Mouse (Mus musculus): Measurements from ENCODE around the gene Nhsl1.
"Not testable (repeated sequence)": the region's sequence is repeated elsewhere in the genome, so short reads cannot be mapped to it uniquely, and the experiment has no call there.

The Nhsl1 gene

GRCm38 (mm10) chr10:18435454-18435853, 116.7 kb downstream of the Nhsl1 start:
- in situ Hi-C loops (cut with MboI; ENCODE audit: low sequenced_read_pairs) = no loop called here

GRCm38 (mm10) chr10:18435938-18436337, 117.2 kb downstream of the Nhsl1 start:
- in situ Hi-C loops (cut with MboI; ENCODE audit: low sequenced_read_pairs) = no loop called here

GRCm38 (mm10) chr10:18437584-18437983, 118.8 kb downstream of the Nhsl1 start:
- in situ Hi-C loops (cut with MboI; ENCODE audit: low sequenced_read_pairs) = no loop called here

GRCm38 (mm10) chr10:18445603-18446358, 127.0 kb downstream of the Nhsl1 start:
- in situ Hi-C loops (cut with MboI; ENCODE audit: low sequenced_read_pairs) = no loop called here

- in situ Hi-C loops (cut with MboI; ENCODE audit: low sequenced_read_pairs) = no loop called here
These were observed 127.6 kb downstream of the Nhsl1 start for GRCm38 (mm10) chr10:18446359-18446820.

- in situ Hi-C loops (cut with MboI; ENCODE audit: low sequenced_read_pairs) = no loop called here
These were observed 128.5 kb downstream of the Nhsl1 start for GRCm38 (mm10) chr10:18447299-18447698.

GRCm38 (mm10) chr10:18448896-18449295, 130.1 kb downstream of the Nhsl1 start:
- in situ Hi-C loops (cut with MboI; ENCODE audit: low sequenced_read_pairs) = not testable (repeated sequence)

- in situ Hi-C loops (cut with MboI; ENCODE audit: low sequenced_read_pairs) = no loop called here
These were observed 134.6 kb downstream of the Nhsl1 start for GRCm38 (mm10) chr10:18453380-18453779.

GRCm38 (mm10) chr10:18454161-18454560, 135.4 kb downstream of the Nhsl1 start:
- in situ Hi-C loops (cut with MboI; ENCODE audit: low sequenced_read_pairs) = no loop called here

GRCm38 (mm10) chr10:18455301-18455920, 136.6 kb downstream of the Nhsl1 start:
- in situ Hi-C loops (cut with MboI; ENCODE audit: low sequenced_read_pairs) = no loop called here

GRCm38 (mm10) chr10:18457808-18458475, 139.2 kb downstream of the Nhsl1 start:
- in situ Hi-C loops (cut with MboI; ENCODE audit: low sequenced_read_pairs) = no loop called here

GRCm38 (mm10) chr10:18461336-18461735, 142.6 kb downstream of the Nhsl1 start:
- in situ Hi-C loops (cut with MboI; ENCODE audit: low sequenced_read_pairs) = no loop called here

GRCm38 (mm10) chr10:18463071-18463841, 144.5 kb downstream of the Nhsl1 start:
- in situ Hi-C loops (cut with MboI; ENCODE audit: low sequenced_read_pairs) = no loop called here

- in situ Hi-C loops (cut with MboI; ENCODE audit: low sequenced_read_pairs) = no loop called here
These were observed 149.6 kb downstream of the Nhsl1 start for GRCm38 (mm10) chr10:18468396-18468795.

- in situ Hi-C loops (cut with MboI; ENCODE audit: low sequenced_read_pairs) = no loop called here
These were observed 150.7 kb downstream of the Nhsl1 start for GRCm38 (mm10) chr10:18469279-18470135.

- in situ Hi-C loops (cut with MboI; ENCODE audit: low sequenced_read_pairs) = no loop called here
These were observed 151.7 kb downstream of the Nhsl1 start for GRCm38 (mm10) chr10:18470351-18471060.

GRCm38 (mm10) chr10:18471648-18472047, 152.9 kb downstream of the Nhsl1 start:
- in situ Hi-C loops (cut with MboI; ENCODE audit: low sequenced_read_pairs) = no loop called here

GRCm38 (mm10) chr10:18475126-18475525, 156.3 kb downstream of the Nhsl1 start:
- in situ Hi-C loops (cut with MboI; ENCODE audit: low sequenced_read_pairs) = no loop called here

GRCm38 (mm10) chr10:18478294-18478693, 159.5 kb downstream of the Nhsl1 start:
- in situ Hi-C loops (cut with MboI; ENCODE audit: low sequenced_read_pairs) = no loop called here
